Mouse (Mus musculus): ENCODE measurements around the gene Stap1.

The Stap1 gene

GRCm38 (mm10) chr5:86129828-86130227 is 58.3 kb downstream of the Stap1 start:
- no peak for DNase-seq
